Mouse (Mus musculus): ENCODE data around the gene Exosc7.
A peak's percentile ranks its signal among the peaks of the same experiment; 100 is the strongest.

The Exosc7 gene

GRCm38 (mm10) chr9:123112805-123113521 is at the start of gene Exosc7, which contains the start of gene Zdhhc3:
TSS of gene Exosc7 (plus strand) at chr9:123113215.
TSS of gene Zdhhc3 (minus strand) at chr9:123113205.
- peak; percentile 80 for DNase-seq (ENCODE audit: low spot score)

GRCm38 (mm10) chr9:123079149-123079548 is 33.9 kb upstream of the Exosc7 start:
- DNase-seq (ENCODE audit: low spot score), result no peak

DNA sequence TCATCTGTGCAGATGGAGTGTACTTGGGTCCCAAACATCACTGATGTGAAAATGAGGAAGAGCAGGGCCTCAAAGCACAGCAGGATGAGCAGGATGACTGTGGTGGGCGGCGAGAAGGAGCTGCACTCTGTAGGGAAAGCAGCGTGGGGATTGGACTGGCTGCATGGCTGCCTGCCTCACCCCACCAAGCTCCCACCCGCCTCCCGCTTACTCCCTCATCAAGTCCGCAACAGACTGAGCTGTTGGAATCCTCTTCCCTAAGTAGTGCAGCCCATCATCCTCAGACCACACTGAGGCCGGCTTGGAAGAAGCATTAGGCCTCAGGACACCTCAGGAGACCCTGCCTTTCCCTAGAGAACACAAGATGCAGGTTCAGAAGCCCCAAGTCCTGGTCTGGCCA is 32.7 kb upstream of the Exosc7 start:
- no peak for DNase-seq (ENCODE audit: low spot score)

GRCm38 (mm10) chr9:123080796-123081195 is 32.2 kb upstream of the Exosc7 start:
- DNase-seq (ENCODE audit: low spot score), result no peak

DNA sequence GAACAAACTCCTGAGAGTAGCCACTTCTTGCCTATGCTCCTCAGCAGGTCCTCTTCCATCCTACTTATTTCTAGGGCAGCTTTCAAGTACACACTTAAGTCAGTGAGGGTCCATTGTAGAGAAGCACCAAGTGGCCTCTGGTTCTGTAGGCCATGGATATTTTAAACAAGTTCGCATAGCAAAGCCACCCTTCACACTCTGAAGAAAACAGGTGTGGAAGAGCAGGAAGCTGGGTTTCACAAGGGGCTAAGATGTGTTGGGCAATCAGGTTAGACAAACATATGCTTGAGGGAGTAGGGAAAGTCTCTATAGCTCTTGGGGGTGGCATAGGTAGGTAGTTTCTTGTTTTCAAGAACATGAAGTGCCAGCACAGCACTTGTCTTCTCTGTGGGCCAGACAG is 27.6 kb upstream of the Exosc7 start:
- no peak for DNase-seq (ENCODE audit: low spot score)

- no peak for DNase-seq (ENCODE audit: low spot score)
Observed at GRCm38 (mm10) chr9:123087558-123087957, 25.5 kb upstream of the Exosc7 start.

DNA sequence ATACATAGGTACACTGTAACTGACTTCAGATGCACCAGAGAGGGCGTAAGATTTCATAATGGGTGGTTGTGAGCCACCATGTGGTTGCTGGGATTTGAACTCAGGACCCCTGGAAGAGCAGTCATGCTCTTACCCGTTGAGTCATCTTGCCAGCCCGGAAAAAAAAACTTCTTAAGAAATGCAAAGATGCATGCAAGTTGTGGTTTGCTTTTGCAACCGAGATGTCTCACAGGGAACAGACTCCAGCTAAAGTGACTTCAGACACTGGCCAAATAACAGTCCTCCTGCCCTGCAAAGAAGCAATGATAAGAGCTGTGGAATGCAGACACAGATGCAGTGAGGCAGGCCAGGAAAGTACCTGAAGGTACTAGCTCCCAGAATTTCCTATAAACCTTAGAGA is 22.2 kb upstream of the Exosc7 start:
- DNase-seq (ENCODE audit: low spot score), result no peak

DNA sequence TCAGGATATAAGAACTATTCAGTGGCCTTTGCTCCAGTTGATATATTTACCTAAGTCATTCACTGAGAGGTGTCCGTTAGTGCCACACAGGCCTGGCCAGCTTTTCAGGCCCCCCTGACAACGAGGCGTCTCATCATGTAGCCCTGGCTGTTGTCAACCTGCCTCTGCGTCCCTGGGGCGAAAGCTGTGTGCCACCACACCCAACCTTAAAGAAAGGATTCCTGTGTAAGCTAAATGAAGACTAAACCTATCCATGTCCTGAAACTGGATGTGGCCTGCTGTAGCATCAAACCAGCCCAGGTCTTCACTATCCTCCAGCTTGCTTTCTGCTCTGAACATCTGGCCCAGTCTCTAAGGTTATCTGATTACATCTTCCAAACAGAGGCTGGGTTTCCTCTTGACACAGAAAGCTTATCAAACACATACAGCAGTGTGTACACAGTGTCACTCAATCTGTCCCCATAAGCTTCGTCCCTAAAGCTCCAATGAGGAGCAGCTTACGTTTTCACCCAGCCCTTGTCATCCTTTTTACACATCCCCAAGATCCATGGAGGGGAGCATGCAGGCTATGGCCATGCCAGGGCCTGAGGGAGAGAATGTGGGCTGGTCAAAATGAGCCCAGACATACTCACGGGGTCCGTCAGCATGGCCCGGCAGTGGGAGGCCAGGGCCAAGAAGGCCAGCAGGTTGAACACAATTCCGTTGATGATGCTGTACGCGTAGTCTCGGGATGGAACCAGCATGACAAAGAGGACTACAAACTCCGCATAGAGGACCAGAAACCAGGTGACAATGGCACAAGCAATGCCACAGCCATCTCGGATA is 13.2 kb upstream of the Exosc7 start:
- no peak for DNase-seq (ENCODE audit: low spot score)

- DNase-seq (ENCODE audit: low spot score), result no peak
Observed at GRCm38 (mm10) chr9:123103425-123103824, 9.6 kb upstream of the Exosc7 start.

GRCm38 (mm10) chr9:123104362-123104761 is 8.7 kb upstream of the Exosc7 start:
- DNase-seq (ENCODE audit: low spot score), result no peak

DNA sequence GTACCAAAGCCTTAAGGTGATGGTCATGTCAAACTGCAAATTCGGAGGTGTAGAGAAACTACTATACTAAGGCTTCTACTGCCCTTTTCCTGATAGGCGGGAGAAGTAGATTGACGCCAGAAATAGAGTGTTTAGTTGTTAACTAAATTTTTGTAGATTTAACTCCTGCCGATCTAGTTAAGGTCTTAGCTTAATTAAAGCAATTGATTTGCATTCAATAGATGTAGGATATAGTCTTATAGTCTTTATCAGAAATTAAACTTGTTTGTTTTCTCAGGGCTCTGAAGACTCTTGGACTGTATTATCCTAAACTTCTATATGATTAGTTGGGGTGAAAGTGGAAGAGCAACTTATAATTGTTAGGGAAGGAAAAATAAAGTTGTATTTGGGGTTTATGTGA is 5.8 kb upstream of the Exosc7 start:
- DNase-seq (ENCODE audit: low spot score), result no peak

- no peak for DNase-seq (ENCODE audit: low spot score)
Observed at GRCm38 (mm10) chr9:123109188-123109587, 3.8 kb upstream of the Exosc7 start.

- no peak for DNase-seq (ENCODE audit: low spot score)
Observed at GRCm38 (mm10) chr9:123111751-123112221, 1.2 kb upstream of the Exosc7 start.

DNA sequence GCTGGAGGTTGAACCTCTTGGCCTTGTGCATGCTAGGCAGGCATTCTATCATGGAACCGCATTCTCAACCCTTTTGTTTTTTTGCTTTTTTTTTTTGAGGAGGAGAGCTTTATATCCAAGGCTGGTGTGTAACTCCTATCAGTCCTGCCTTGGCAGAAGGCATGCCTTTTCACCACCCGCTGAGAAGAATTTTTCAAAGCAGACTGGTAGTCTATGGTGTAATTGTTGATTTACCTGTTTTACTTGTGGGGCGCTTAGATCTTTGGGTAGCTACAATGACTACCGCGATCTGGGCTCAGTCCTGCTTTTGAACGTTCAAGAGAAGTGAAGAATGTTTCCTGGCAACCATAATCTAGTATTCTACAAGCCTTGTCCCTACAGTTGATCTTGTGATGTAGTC is 916 bp downstream of the Exosc7 start:
- no peak for DNase-seq (ENCODE audit: low spot score)

GRCm38 (mm10) chr9:123115566-123115965 is 2.6 kb downstream of the Exosc7 start:
- DNase-seq (ENCODE audit: low spot score), result no peak

DNA sequence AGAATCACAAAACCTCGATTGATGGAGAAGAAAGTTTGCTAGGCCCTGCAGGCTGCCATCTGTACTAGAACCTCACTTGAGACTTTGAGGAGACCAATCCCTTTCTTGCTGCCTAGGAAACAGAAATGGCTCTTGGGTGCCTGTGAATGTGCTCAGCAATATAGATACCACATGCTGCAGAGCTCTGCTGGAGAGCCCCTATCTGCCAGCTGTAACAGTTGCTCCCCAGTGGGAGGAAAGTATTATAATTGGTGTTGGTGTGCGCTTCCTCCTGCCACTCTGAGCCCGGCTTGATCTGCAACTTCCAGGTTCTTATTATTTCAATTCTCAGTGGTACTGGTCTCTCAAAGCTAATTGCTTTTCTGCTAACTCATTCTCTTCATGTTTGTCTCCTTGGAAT is 10.0 kb downstream of the Exosc7 start:
- DNase-seq (ENCODE audit: low spot score), result no peak

- no peak for DNase-seq (ENCODE audit: low spot score)
Observed at GRCm38 (mm10) chr9:123123571-123124412, 10.8 kb downstream of the Exosc7 start.

GRCm38 (mm10) chr9:123124413-123124981 is 11.5 kb downstream of the Exosc7 start:
- DNase-seq (ENCODE audit: low spot score), result no peak

- no peak for DNase-seq (ENCODE audit: low spot score)
Observed at GRCm38 (mm10) chr9:123127663-123128062, 14.6 kb downstream of the Exosc7 start.

GRCm38 (mm10) chr9:123132994-123133393 is 20.0 kb downstream of the Exosc7 start:
- DNase-seq (ENCODE audit: low spot score), result no peak

GRCm38 (mm10) chr9:123136953-123137682 is 24.1 kb downstream of the Exosc7 start:
- DNase-seq (ENCODE audit: low spot score), result no peak
